Mouse (Mus musculus) limb, embryonic 11.5 days (tissue): Measurements from ENCODE around the gene Tbkbp1. TPM values are rescaled to one million over a fixed set of nuclear protein-coding genes. Genes with fewer than 3 reads are reported as not detected.

Source experiments
- ATAC-seq: fragments of 200-750 bp; cut with Nextera tagmentation; 2 replicates; pipeline ENCODE4 v1.8.0; 2017; ENCODE audit warnings: low read depth; ENCODE audit not compliant: insufficient number of reproducible peaks, low FRiP score, low TSS enrichment
- DNase-seq: peaks from one replicate; pipeline ENCODE4 v3.0.0-alpha.2; 2015; ENCODE audit warnings: low spot score
- H3K27ac ChIP-seq: fragments of 300-500 bp; sonication (generic); replicated peaks from 2 replicates; pipeline ENCODE4 v1.5.1; 2014; ENCODE audit warnings: low read depth, mild to moderate bottlenecking, low read length
- H3K27me3 ChIP-seq: fragments of 300-500 bp; sonication (generic); 2 replicates; pipeline ENCODE4 v1.6.1; 2014; ENCODE audit warnings: mild to moderate bottlenecking, low read length, mixed read lengths; ENCODE audit not compliant: control insufficient read depth, insufficient read depth
- H3K36me3 ChIP-seq: fragments of 300-500 bp; sonication (generic); 2 replicates; pipeline ENCODE4 v1.6.1; 2014; ENCODE audit warnings: mild to moderate bottlenecking, low read length, moderate library complexity, mixed read lengths; ENCODE audit not compliant: control insufficient read depth, insufficient read depth
- H3K4me1 ChIP-seq: fragments of 300-500 bp; sonication (generic); 2 replicates; pipeline ENCODE4 v1.6.1; 2014; ENCODE audit warnings: low read length, mixed read lengths; ENCODE audit not compliant: control insufficient read depth, insufficient read depth
- H3K4me2 ChIP-seq: fragments of 300-500 bp; sonication (generic); 2 replicates; pipeline ENCODE4 v1.6.1; 2014; ENCODE audit warnings: low read depth, mild to moderate bottlenecking, moderate library complexity; ENCODE audit not compliant: severe bottlenecking
- H3K4me3 ChIP-seq: fragments of 300-500 bp; sonication (generic); 2 replicates; pipeline ENCODE4 v1.5.1; 2014; ENCODE audit warnings: low read depth, low read length
- H3K9ac ChIP-seq: fragments of 300-500 bp; sonication (generic); 2 replicates; pipeline ENCODE4 v1.6.1; 2014; ENCODE audit warnings: mild to moderate bottlenecking, low read length
- H3K9me3 ChIP-seq: fragments of 300-500 bp; sonication (generic); 2 replicates; pipeline ENCODE4 v1.6.1; 2016; ENCODE audit warnings: low read length; ENCODE audit not compliant: control insufficient read depth
- WGBS: fragments of 180-500 bp; shearing (Covaris S2); extraction: QIAGEN DNeasy Blood & Tissue Kit; methylation state at CpG from one replicate; pipeline ENCODE4 v1.1.7; 2014; 5-methylcytosine and 5-hydroxymethylcytosine counted together
- microRNA-seq: library from miRNA; unstranded; fragments of <30 nt; microRNA quantifications from one replicate; pipeline ENCODE4, GENCODE M21; 2016
- polyA plus RNA-seq: library from polyadenylated mRNA; unstranded; fragments of >200 nt; fragmentation: Nextera tagmentation; extraction: Ambion mirVana; gene quantifications from 2 replicates; pipeline ENCODE4 v1.2.1, GENCODE M21; 2014

Gene Tbkbp1
- polyA plus RNA-seq, 1 experiment from 2014 or later = 6.2 TPM

GRCm38 (mm10) chr11:97098791-97099190 is 52.5 kb downstream of the Tbkbp1 start:
- Histone ChIP-seq H3K9me3 (no peaks in the 10 kb centered on the region), H3K27me3 (peaks cover 13% of the 10 kb centered on the region), H3K4me3 (no peak overlapping the region), H3K4me2 (no peak overlapping the region), H3K9ac (no peak overlapping the region), H3K36me3 (no peaks in the 10 kb centered on the region), H3K27ac (no peak overlapping the region), H3K4me1 (no peaks in the 10 kb centered on the region)
- 23% methylated on average over 18 of the region's 18 CpGs for WGBS
- ATAC-seq (no peak), DNase-seq (no peak)

- no peak overlapping the region for H3K4me3 ChIP-seq
- no peak overlapping the region for H3K4me2 ChIP-seq
- no peaks in the 10 kb centered on the region for H3K4me1 ChIP-seq
- no peaks in the 10 kb centered on the region for H3K9me3 ChIP-seq
- peaks cover 13% of the 10 kb centered on the region for H3K27me3 ChIP-seq
- WGBS = 58% methylated on average over 2 of the region's 2 CpGs
- H3K27ac ChIP-seq = no peak overlapping the region
- DNase-seq = no peak
- H3K9ac ChIP-seq = no peak overlapping the region
- no peaks in the 10 kb centered on the region for H3K36me3 ChIP-seq
- no peak for ATAC-seq
Measured at GRCm38 (mm10) chr11:97094600-97094999, 56.7 kb downstream of the Tbkbp1 start.

DNA sequence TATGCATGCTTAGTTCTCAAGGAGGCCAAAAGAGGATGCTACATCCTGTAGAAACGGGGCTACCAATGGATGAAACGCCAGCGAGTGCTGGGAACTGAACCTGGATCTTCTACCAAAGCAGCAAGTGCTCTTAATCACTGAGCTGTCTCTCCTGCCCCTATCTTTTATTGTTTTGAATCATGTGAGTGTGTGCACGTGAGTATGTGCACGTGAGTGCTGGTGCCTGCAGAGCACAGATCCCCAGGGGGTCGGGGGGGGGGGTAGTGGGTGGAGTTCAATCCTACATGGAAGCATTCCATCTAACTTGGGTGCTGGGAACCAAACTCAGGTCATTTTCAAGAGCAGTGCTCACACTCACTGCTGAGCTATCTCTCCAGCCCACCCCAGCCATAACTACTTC is 64.9 kb downstream of the Tbkbp1 start:
- Histone ChIP-seq H3K4me3 (no peak overlapping the region), H3K27ac (no peak overlapping the region), H3K9ac (no peak overlapping the region), H3K9me3 (no peaks in the 10 kb centered on the region), H3K27me3 (no peaks in the 10 kb centered on the region), H3K4me2 (no peak overlapping the region), H3K36me3 (no peaks in the 10 kb centered on the region), H3K4me1 (peaks cover 6% of the 10 kb centered on the region)
- DNase-seq (no peak), ATAC-seq (no peak)
- 74% methylated on average over 6 of the region's 6 CpGs for WGBS

Small RNAs within 50 kb of the gene (microRNA-seq; reads per million reads assigned to microRNA genes)
- gene Mir7235 = not detected

Other genes with a start within 250 kb of the Tbkbp1 start
- 72.5 and 77.0 TPM in 2 replicates for gene Cdk5rap3, start 235.0 kb downstream of the Tbkbp1 start, polyA plus RNA-seq
- gene Prr15l, start 223.4 kb downstream of the Tbkbp1 start, polyA plus RNA-seq = 0.35 and 0.97 TPM in 2 replicates
- gene Pnpo, start 207.5 kb downstream of the Tbkbp1 start, polyA plus RNA-seq = 25.5 and 27.5 TPM in 2 replicates
- gene Sp2, start 168.5 kb downstream of the Tbkbp1 start, polyA plus RNA-seq = 23.4 and 25.8 TPM in 2 replicates
- 2.1 and 2.4 TPM in 2 replicates for gene Sp6, start 138.1 kb downstream of the Tbkbp1 start, polyA plus RNA-seq
- gene Scrn2, start 121.6 kb downstream of the Tbkbp1 start, polyA plus RNA-seq = 31.9 and 34.4 TPM in 2 replicates
- 0.79 and 1.4 TPM in 2 replicates for gene Lrrc46, start 110.1 kb downstream of the Tbkbp1 start, polyA plus RNA-seq
- 93.0 and 96.5 TPM in 2 replicates for gene Mrpl10, start 109.9 kb downstream of the Tbkbp1 start, polyA plus RNA-seq
- 5.8 and 6.3 TPM in 2 replicates for gene Osbpl7, start 100.9 kb downstream of the Tbkbp1 start, polyA plus RNA-seq
- gene Tbx21, start 36.2 kb downstream of the Tbkbp1 start, polyA plus RNA-seq = not detected in 2 replicates
- gene Kpnb1, start 36.4 kb upstream of the Tbkbp1 start, polyA plus RNA-seq = 97.6 and 102 TPM in 2 replicates
- 64.1 and 80.1 TPM in 2 replicates for gene Npepps, start 129.1 kb upstream of the Tbkbp1 start, polyA plus RNA-seq
- gene Mrpl45, start 164.2 kb upstream of the Tbkbp1 start, polyA plus RNA-seq = 57.2 and 58.2 TPM in 2 replicates
- 0.04 and 0.07 TPM in 2 replicates for gene Gpr179, start 200.6 kb upstream of the Tbkbp1 start, polyA plus RNA-seq
- 2.1 and 2.2 TPM in 2 replicates for gene Socs7, start 211.1 kb upstream of the Tbkbp1 start, polyA plus RNA-seq